Mouse (Mus musculus) ovary, postnatal 10 days (tissue): ENCODE data around the gene Zfp719.

Experiments used
- DNase-seq: peaks from one replicate; pipeline ENCODE4 v3.0.0; 2022; ENCODE audit warnings: low spot score

The Zfp719 gene

DNA sequence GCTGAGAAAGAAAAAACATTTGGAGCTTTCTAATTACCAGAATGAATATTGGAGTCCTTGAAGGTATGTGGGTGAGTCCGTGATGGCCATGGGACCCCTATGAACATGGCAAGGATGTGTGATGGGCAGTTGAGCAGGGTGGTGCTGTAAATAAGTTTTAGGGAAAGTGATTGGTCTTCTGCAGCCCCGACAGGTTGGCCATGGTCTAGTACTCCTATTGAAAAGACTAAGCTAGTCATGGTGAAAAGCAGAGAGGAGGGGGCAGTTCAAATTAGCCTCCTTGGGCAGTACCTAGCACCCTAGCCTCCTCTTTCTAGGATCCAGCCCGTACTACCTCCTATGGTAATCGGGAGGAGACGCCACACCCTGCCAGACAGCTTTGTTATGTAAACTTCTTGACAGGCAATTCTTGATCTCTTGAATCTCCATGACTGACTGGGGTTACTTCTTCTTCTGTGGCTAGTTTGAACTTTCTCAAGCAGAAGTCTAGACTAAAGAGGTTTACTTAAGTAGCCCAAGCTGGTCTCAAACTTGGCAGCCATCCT is 28.4 kb downstream of the Zfp719 start:
- no peak for DNase-seq

DNA sequence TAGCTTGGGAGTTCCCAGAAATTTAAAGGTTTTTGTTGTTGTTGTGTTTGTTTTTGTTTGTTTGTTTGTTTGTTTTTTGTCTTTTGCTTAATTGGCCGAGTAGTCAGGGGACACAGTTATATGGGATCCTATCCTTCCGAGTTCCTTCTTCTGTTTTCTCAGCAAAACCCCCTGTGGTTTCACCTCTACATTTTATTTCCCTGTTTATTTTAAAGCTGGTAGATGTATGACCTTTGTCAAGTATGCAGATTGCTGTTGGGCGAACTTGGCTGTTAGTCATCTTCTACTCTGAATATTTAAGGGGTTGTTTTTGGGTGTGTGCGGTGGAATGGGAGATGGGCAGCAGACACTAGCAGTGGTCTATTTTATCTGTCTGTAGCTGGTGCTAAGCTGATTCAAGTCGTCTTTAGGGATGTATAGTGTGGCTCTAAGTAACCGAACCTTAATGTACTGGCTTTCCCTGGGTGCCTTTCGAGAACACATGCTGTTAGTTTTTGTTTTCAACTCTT is 29.0 kb downstream of the Zfp719 start:
- no peak for DNase-seq

DNA sequence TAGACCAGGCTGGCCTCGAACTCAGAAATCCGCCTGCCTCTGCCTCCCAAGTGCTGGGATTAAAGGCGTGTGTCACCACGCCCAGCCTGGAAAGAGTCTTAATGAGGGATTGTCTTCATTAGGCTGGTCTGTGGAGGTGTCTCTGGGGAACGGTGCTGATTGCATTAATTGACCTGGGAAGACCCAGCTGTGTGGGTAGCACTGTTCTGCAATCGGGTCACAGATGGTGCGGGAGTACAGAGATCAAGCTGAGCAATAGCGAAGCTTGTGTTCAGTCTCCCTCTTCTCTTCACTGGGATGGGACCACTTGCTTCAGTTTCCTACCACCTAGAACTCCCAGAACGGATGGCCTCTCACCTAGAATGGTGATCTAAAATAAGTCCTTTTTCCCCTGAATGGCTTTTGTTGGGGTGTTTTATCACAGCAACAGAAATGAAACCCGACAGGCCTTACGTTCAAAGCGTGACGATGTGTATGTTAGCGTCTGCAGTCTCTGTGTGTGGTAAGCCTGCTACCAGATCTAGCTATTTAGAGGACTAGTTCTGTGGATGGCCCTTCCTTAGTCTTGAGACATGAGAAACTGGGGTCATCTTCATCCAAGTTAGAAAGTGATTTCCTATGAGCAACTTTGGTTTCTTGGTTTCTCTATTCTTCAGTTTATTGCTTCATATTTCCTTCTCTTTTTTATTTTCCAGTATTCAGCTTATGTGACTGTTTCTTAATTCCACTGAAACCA is 34.6 kb downstream of the Zfp719 start:
- DNase-seq: no peak

DNA sequence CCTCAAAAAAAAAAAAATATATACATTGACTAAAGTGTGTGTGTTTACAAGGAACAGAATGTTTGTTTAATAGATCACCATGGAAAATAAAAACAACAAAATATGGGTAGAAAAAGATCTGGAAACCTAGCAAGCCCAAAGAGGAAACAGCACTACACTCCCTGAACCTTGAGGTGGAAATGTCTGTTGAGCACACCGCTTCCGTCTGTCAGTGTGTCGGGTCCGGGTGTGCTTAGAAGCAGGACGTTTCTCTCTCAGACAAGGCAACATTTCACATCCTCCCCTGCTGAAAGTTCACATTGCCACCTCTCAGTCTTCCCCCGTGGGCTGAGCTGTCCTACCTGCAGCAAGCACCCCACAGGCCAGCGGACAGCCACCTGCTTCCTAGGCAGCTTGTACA is 43.5 kb downstream of the Zfp719 start:
- DNase-seq: no peak

DNA sequence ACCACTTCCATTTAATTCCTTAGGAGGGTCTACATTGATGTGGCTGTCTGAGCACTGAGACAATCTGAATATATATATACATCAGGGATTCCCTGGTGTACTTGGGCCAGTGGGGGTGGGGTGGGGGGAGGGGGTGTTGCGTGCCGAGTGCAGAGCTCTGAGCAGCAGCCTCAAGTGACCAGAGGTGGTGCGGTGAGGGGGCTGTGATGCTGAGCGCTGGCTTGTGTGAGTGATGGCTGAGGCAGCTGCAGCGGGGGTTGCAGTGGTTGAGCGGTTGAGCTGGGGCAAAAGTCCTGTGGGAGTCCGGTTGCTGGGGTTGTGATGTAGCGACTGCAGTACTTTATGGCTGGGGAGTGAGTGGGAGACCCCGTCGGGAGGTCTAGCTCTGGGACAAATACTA is 44.4 kb downstream of the Zfp719 start:
- no peak for DNase-seq

DNA sequence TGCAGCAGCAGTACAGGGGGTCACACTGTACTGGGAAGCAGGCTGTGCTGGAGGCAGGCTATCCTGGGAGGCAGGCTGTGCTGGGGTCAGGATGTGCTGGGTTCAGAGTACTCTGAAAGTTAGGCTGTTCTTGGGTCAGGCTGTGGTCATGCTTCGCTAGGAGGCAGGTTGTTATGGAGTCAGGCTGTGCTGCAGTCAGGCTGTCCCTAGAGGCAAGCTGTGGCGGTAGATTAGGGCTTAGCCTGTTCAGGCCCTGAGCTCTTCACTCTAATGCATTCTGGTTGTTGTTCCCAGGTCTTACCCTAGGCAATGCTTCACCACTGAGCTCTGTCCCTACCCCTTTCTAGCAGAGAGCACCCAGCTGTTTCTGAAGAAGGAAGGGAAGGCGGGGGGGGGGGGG is 45.7 kb downstream of the Zfp719 start:
- no peak for DNase-seq

DNA sequence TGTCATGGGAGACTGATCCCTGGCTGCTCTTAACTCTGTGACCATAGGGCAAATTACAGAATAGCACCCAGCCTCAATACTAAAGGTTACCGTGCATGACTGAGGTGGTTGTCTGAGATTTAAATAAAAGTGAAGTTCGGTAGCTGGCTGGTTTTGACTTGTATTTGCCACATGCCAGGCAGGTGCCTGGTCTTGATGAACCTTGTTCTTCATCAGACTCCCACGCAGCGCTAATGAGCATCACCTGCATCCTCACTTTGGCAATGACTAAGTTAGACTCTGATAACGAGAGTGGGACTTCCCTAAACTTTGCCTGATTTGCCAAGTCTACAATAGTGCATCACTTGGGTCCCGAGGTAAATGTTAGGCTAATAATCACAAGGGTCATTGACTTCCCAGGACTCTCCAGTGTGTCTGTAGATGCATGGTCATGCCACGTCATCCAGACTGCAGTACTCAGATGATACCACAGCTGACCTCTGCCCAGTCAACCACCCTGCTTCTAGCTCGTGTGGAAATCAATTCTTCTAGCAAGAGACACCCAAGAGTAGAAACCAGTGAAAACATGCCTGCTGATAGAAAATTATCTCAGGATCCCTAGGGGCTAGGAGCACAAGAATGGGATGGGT is 46.5 kb downstream of the Zfp719 start:
- DNase-seq: no peak

DNA sequence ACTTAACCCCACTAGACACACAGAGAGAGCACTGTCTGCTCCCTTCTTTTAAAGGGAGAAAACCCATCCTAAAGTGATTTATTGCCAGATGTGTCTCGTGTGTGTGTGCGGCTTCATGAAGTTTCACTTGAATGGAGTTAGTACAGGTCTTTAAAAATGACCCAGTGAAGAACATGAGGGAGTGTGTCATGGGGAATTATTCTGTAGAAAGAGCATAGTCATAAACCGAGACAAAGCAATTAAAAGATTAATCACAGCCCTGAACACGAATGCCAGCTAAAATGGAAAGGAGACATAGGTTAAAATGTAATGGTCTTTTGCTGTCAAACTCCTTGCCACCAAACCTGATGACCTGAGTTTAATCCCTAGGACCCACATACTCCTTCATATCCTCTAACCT is 54.5 kb downstream of the Zfp719 start:
- DNase-seq: no peak

DNA sequence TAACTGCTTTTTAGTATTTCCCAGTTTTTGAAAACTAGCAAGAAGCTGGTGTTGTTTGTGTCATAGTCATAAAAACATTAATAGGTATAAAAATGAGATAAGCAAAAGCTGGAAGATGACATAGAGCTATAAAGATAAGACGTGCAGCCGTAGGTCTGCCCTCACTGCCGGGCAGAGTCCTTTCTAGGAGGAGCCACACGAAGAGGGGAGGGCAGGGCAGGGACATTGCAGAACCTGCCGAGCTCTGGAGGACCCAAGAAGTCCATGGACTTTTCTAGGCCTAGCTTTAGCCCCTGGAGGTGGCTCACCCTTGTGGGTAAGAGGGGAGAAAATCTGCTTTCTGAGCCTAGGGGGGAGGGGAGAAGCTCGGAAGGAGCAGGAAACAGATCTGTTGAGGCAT is 55.1 kb downstream of the Zfp719 start, which contains the start of gene Ceacam18:
Gene Ceacam18 (plus strand): TSS at position 208 of the 400 bp plus-strand sequence.
- DNase-seq: no peak

DNA sequence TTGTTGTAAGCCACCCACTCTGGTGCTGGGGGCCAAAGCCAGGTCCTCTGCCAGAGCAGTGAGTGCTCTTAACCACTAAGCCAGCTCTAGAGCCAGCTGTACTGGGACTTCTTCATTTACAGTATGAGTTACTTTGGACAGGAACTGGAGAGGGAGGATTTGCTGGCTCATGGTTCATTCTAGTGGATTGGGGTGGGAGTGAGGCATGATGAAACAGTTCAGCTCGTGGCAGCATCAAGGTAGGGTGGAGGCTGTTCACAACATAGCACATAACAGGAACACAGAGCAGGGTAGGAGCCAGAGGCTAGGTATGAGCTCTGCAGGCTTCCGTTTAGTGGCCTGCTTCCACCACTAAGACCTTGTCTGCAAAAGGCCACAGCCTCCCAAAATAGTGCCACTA is 56.8 kb downstream of the Zfp719 start:
- DNase-seq: no peak

DNA sequence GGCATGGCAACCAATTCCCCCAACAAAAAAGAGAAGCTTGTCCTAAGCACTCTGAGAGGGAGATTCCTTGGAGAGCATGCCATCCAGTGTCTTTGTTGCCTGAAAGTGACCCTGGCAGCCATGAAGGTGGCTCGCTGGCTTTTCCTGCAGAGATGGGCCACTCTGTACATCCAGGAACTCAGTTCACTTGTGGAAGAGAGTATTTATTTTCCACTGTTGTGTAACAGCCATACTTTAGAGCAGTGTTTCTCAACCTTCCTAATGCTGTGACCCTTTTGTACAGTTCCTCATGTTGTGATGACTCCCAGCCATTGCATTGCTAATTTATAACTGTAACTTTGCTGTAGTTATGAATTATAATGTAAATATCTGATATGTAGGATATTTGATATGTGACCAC is 57.7 kb downstream of the Zfp719 start:
- no peak for DNase-seq

DNA sequence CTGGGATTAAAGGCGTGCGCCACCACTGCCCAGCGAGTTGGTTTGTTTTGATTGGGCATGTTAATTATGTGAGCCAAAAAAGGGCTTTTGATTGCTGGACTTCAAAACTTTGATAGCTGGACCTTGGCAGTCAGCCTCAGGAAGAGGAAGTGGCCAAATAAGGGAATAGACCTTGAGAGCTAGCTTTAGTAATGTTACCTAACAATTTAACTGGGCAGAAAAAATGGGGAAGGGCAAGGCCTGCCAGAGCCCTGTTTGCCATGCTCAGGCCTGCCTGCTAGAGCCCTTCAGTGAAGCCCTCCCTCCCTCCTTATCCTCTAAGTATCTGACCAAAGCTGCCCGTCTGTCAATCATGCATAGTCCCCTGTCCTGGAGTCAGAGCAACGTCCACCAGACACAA is 63.2 kb downstream of the Zfp719 start:
- DNase-seq: no peak
